Mouse (Mus musculus): ENCODE measurements around the gene Cdc42ep2.

GRCm38 (mm10) chr19:5922119-5922942, 2.3 kb downstream of the Cdc42ep2 start:
- TF ChIP-seq GATA1 (IDR thresholded peaks at IDR 0.05; ENCODE audit: low read length) (no peak; the same call in 1 of the 2 replicates), TAL1 (IDR thresholded peaks at IDR 0.05; ENCODE audit: low read length) (peak; percentile 57)

All from erythroblast, embryonic 14.5 days (primary cell).